Mouse (Mus musculus) spleen, adult 18-20 months (tissue): ENCODE measurements around the gene Bfar.
"Not testable (repeated sequence)": the region's sequence is repeated elsewhere in the genome, so short reads cannot be mapped to it uniquely, and the experiment has no call there.

Experiments
- DNase-seq, 2 experiments: peaks; one replicate each; pipeline ENCODE4 v3.0.0; 2022; ENCODE audit warnings: mixed read lengths in 2 of 2

Gene Bfar

GRCm38 (mm10) chr16:13727811-13728335, 56.2 kb downstream of the Bfar start:
- DNase-seq, result no peak

- no peak for DNase-seq
Observed at GRCm38 (mm10) chr16:13729428-13729827, 57.8 kb downstream of the Bfar start.

GRCm38 (mm10) chr16:13730285-13731255, 58.9 kb downstream of the Bfar start, which contains the start of gene Pla2g10:
TSS of gene Pla2g10 (minus strand) at chr16:13730983.
- DNase-seq, result no peak

GRCm38 (mm10) chr16:13732786-13733185, 61.1 kb downstream of the Bfar start:
- DNase-seq, result no peak

GRCm38 (mm10) chr16:13733518-13734137, 62.0 kb downstream of the Bfar start:
- peak; percentile 40 to 75 for DNase-seq

GRCm38 (mm10) chr16:13735977-13736376, 64.3 kb downstream of the Bfar start:
- no peak for DNase-seq

- not testable (repeated sequence) for DNase-seq
Observed at GRCm38 (mm10) chr16:13739044-13739443, 67.4 kb downstream of the Bfar start.

GRCm38 (mm10) chr16:13740844-13741243, 69.2 kb downstream of the Bfar start:
- DNase-seq, result no peak

- no peak for DNase-seq
Observed at GRCm38 (mm10) chr16:13747708-13748107, 76.0 kb downstream of the Bfar start.

- DNase-seq, result no peak
Observed at GRCm38 (mm10) chr16:13748124-13748523, 76.5 kb downstream of the Bfar start.

- DNase-seq, result not testable (repeated sequence)
Observed at GRCm38 (mm10) chr16:13748813-13749212, 77.2 kb downstream of the Bfar start.

GRCm38 (mm10) chr16:13749306-13749705, 77.6 kb downstream of the Bfar start:
- no peak for DNase-seq

- no peak for DNase-seq
Observed at GRCm38 (mm10) chr16:13749981-13750380, 78.3 kb downstream of the Bfar start.

GRCm38 (mm10) chr16:13750626-13751025, 79.0 kb downstream of the Bfar start:
- no peak for DNase-seq
